ENCODE assay signal across 9 mouse cellular contexts in genomic region chr4:123407792-123408191, GRCm38 (mm10).
DNase-seq lines count a peak whose midpoint lies in the region; ATAC-seq and TF ChIP-seq lines count a peak whose summit lies in the region.
"Had no signal": no experiment of that assay in that cellular context is flagged by ENCODE, and none has a peak within 500 bp of the region (broad histone marks: within the 10 kb centered on the region; RNA-seq: fewer than 3 reads in every experiment).

No protein-coding gene starts in this region.

- H3K9me3 ChIP-seq in kidney, postnatal 0 days (replicated peaks; ENCODE audit: low read length): no peaks in the 10 kb centered on the region
- no peaks in the 10 kb centered on the region for H3K9me3 ChIP-seq in forebrain, embryonic 10.5 days
- no peaks in the 10 kb centered on the region for H3K9me3 ChIP-seq in intestine, embryonic 15.5 days
- no peaks in the 10 kb centered on the region for H3K9me3 ChIP-seq in midbrain, postnatal 0 days (ENCODE audit: low read length)

- H3K4me1 ChIP-seq in kidney, postnatal 0 days (replicated peaks; ENCODE audit: insufficient read depth, low read length): peaks cover 47% of the 10 kb centered on the region
- H3K4me1 ChIP-seq in forebrain, embryonic 10.5 days: peaks cover 84% of the 10 kb centered on the region
- H3K4me1 ChIP-seq in intestine, embryonic 15.5 days (replicated peaks): peaks cover 54% of the 10 kb centered on the region
- peaks cover 11% of the 10 kb centered on the region for H3K4me1 ChIP-seq in midbrain, postnatal 0 days (ENCODE audit: insufficient read depth, low read length)

- no peaks in the 10 kb centered on the region for H3K27me3 ChIP-seq in kidney, postnatal 0 days (ENCODE audit: insufficient read depth, low read length)
- H3K27me3 ChIP-seq in forebrain, embryonic 10.5 days (ENCODE audit: poor library complexity, severe bottlenecking): no peaks in the 10 kb centered on the region
- no peaks in the 10 kb centered on the region for H3K27me3 ChIP-seq in intestine, embryonic 15.5 days (replicated peaks)
- H3K27me3 ChIP-seq in midbrain, postnatal 0 days (ENCODE audit: insufficient read depth, low read length): no peaks in the 10 kb centered on the region

- ATAC-seq in kidney, postnatal 0 days (replicated peaks; ENCODE audit: low FRiP score, low read depth): no peak
- no peak for ATAC-seq in intestine, embryonic 15.5 days
- ATAC-seq in midbrain, postnatal 0 days (ENCODE audit: low FRiP score): no peak

- H3K27ac ChIP-seq in kidney, postnatal 0 days: no peak overlapping the region
- 0 out of 2 replicates have a peak overlapping the region, but pooled peaks have one; percentile 9 for H3K27ac ChIP-seq in forebrain, embryonic 10.5 days
- H3K27ac ChIP-seq in intestine, embryonic 15.5 days: no peak overlapping the region
- no peak overlapping the region for H3K27ac ChIP-seq in midbrain, postnatal 0 days (ENCODE audit: low read depth, low read length)

- TF ChIP-seq CTCF in kidney, postnatal 0 days (IDR thresholded peaks at IDR 0.05; ENCODE audit: low read depth): no peak
- TF ChIP-seq CTCF in midbrain, postnatal 0 days (IDR thresholded peaks at IDR 0.05): peak; percentile 26; the same call in 1 of the 2 replicates

- peak overlapping the region; percentile 39 for H3K9ac ChIP-seq in kidney, postnatal 0 days (ENCODE audit: low read depth, low read length)
- no peak overlapping the region for H3K9ac ChIP-seq in intestine, embryonic 15.5 days
- H3K9ac ChIP-seq in midbrain, postnatal 0 days (replicated peaks; ENCODE audit: low read length, poor library complexity, severe bottlenecking): no peak overlapping the region

- no peak overlapping the region for H3K4me3 ChIP-seq in kidney, postnatal 0 days (replicated peaks; ENCODE audit: low read depth, low read length)
- H3K4me3 ChIP-seq in forebrain, embryonic 10.5 days: peak overlapping the region; percentile 33
- no peak overlapping the region for H3K4me3 ChIP-seq in intestine, embryonic 15.5 days (replicated peaks)
- no peak overlapping the region for H3K4me3 ChIP-seq in midbrain, postnatal 0 days (ENCODE audit: low read depth, low read length)

- peak overlapping the region; percentile 6 for H3K4me2 ChIP-seq in kidney, postnatal 0 days (ENCODE audit: low read length)
- peak overlapping the region; percentile 31 for H3K4me2 ChIP-seq in intestine, embryonic 15.5 days (replicated peaks)
- H3K4me2 ChIP-seq in midbrain, postnatal 0 days (ENCODE audit: low read depth, low read length, poor library complexity, severe bottlenecking): peak overlapping the region; percentile 23

- H3K36me3 ChIP-seq in kidney, postnatal 0 days (ENCODE audit: insufficient read depth, low read length): no peaks in the 10 kb centered on the region
- peaks cover 54% of the 10 kb centered on the region for H3K36me3 ChIP-seq in forebrain, embryonic 10.5 days (replicated peaks)
- H3K36me3 ChIP-seq in intestine, embryonic 15.5 days: 0 out of 2 replicates have a peak, but pooled peaks cover 3% of the 10 kb centered on the region
- H3K36me3 ChIP-seq in midbrain, postnatal 0 days (ENCODE audit: insufficient read depth, low read length): no peaks in the 10 kb centered on the region

- WGBS in kidney, postnatal 0 days: 67% methylated on average over 6 of the region's 6 CpGs
- 82% methylated on average over 6 of the region's 6 CpGs for WGBS in forebrain, embryonic 10.5 days
- WGBS in intestine, embryonic 15.5 days: 66% methylated on average over 6 of the region's 6 CpGs
- WGBS in midbrain, postnatal 0 days: 68% methylated on average over 6 of the region's 6 CpGs

- no peak for DNase-seq in kidney, postnatal 0 days (ENCODE audit: low spot score)
- DNase-seq in kidney, postnatal 36 days: no peak
- DNase-seq in forebrain, embryonic 10.5 days (ENCODE audit: extremely low spot score, low spot score): no peak
- no peak for DNase-seq in midbrain, postnatal 0 days (ENCODE audit: low spot score)
- DNase-seq in spleen, postnatal 14 days (ENCODE audit: low spot score in 2 of 2): no peak
- no peak for DNase-seq in adipocyte (ENCODE audit: low spot score)
- DNase-seq in adrenal gland, postnatal 14 days: no peak
- DNase-seq: kidney, adult 2 months had no signal
